Mouse (Mus musculus): ENCODE results near the gene Nacad.
A peak's percentile ranks its signal among the peaks of the same experiment; 100 is the strongest.

The Nacad gene

DNA sequence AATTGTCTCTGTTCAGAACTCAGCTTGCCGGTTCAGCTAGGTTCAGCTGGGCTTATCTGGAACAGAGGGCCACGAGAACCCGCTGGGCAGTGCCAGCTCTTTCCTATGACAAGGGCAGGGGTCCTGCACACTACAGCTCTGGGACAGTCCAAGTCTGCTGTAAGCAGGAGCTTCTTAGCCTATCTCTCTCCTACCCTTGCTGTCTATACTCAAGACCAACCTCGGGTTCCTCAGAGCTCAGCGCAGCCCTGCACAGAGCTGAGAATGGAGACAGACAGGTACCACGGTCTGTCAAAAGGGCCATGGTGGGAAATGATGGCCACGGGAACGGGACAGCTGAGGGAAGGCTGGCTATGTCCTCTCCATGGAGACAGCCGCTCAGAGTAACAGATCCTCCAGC is 2.6 kb downstream of the Nacad start:
- no peak for DNase-seq

DNA sequence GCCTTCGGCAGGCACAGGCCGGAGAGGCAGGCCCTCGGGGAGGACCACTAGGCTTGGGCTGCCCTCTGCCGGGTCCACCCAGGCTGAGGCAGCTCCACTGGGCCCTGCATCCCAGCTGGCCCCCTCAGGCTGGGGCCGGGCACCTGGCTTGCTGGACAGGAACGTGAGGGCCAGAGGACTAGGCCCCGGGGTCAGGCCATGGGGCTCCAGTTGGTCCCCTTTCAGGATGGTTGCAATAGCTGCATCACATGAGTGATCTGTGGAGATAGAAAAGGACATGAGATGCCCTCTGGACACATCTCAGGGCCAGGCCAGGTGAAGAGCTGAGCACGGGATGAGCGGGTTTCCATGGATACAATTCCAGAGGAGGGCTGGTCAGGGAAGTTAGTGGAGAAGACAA is 3.2 kb downstream of the Nacad start:
- DNase-seq: no peak

DNA sequence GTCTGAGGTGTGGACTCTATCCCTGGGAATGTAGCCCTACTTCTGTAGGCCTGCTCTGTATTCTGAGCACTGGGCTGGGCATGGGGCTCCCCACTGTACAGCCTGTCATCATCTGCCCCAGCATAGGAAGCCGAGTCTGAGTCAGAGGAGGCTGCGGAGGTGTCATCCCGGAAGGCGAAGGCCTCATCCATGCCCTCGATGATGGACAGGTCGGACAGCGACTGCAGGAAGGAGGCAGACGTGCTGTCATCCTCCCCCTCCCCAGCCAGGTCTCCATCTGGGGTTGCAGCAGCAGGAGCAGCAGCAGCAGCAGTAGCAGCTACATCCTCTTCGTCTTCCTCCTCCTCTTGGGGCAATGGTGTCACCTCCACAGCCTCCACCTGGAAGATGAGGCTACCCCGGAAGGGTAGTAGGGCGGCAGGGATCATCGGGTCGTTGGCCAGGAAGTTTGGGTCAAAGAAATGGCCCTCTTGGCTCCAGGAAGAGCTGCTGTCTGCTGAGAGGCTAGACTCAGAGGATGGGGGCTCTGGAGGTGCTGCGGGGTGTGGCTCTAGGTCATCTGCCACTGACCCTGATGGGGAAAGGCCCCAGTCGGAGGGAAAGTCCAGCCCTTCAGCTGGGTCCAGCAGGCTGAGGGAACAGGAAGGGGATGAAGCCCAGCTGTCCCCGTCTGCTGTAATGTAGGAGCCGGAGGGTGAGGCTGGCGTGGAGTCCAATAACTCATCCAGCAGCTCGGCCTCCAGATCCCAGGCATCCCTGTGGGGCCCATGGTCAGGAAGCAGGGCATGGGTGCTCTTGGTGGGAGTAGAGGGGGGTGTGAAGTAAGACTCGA is 4.0 kb downstream of the Nacad start:
- DNase-seq: no peak

DNA sequence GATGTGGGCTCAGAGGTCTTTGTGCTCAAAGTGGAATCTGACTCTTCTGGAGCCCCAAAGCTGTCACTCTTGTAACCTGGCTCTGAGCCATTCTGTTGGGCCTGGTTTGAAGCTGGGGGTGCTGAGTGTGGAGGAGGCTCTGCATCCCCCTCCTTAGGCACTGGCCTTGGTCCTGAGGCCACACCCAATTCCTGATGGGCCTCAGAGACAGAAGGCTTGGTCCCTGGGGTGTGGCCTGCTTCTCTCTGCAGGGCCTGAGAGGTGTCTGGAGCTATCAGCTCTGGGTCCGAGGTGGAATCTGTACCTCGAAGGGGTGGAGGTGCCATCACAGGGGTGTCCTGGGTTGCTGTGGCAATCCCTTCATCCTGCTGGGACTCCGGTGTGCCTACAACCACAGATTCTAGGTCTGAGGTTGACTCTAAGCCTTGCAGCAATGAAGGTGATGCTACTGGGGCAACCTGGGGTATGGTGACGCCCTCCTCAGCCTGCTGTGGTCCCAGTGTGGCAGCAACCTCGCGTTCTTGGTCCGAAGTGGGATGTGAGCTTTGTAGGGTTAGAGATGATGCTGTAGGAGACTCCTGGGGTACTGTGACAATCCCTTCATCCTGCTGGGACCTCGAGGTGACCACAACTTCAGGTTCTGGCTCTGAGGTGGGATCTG is 5.4 kb downstream of the Nacad start:
- DNase-seq: no peak

DNA sequence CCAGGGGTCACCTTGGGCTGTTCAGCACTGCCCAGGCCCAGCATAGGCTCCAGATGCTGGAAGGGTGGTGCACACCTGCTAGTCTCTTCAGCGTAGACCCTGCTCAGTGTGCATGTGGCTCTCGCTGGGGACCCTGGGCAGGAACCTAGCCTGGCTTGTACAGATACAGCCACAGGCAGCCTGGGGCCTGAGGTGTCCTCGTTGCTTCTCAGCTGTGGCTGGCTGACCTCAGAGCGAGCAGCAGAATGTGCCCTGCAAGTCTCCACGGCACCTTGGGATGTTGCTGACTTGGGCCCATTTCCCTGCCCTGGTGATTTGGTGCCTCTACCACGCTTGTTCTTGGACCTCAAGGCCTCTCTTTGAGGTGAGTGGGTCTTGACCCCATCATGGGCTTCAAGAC is 6.0 kb downstream of the Nacad start:
- DNase-seq: no peak

DNA sequence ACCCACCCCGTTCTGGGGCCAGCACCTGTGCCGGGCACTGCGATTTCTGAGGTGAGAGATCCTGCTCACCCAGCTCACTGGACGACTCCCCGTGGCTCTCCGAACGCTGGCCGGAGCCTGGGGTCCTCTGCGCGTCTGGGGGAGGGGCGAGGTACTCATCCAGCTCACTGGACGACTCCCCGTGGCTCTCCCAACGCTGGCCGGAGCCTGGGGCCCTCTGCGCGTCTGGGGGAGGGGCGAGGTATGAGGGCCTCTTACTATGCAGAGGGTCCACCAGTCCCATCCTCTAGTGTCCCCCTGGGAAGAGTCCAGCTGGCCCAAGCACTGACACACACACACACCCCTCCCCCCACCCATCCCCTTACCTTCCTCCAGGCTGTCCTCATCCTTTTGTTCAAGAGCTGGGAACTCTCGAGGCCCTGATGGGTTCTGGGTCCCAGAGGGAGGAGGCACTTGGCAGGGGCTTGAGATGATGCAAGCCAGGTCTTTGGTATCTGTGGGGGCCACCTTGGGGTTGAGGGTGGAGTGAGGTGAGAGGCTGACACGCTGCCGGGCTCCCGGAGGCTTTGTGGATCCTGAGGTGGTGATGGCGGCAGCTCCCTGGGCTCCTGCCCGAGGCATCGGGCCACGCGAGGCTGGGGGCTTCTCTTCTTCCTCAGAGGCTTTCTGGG is 6.7 kb downstream of the Nacad start:
- DNase-seq: no peak

DNA sequence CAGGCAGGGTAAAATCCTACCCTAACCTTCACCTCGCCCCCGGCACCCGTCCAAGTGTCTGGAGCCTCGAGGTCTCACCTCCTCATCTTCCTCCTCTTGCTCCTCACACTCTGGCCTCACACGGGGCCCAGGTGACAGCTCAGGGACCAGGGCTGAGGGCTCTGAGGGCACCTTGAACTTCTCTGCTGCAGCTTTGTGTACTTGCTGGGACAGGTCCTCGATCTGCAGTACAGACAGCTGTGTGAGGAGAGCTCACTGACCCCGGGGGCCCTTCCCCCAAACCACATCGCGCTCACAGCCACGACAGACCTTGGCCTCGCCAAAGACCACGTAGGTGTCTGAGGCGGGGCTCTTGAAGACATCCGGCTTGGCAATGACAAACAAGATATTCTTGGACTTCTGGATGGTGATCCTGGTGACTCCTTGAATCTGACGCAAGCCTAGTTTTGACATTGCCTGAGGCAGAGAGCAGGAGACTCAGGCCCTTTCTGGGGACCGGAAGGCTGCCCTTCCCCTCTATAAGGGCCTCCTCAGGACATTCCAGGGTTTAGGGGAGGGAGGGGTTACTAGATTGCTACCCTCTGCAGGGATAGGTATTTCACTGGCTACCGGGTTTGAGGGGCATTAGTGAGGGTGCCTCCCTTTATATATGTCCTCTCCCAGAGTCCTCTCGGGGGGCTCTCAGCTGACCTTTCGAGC is 7.5 kb downstream of the Nacad start:
- DNase-seq: no peak

DNA sequence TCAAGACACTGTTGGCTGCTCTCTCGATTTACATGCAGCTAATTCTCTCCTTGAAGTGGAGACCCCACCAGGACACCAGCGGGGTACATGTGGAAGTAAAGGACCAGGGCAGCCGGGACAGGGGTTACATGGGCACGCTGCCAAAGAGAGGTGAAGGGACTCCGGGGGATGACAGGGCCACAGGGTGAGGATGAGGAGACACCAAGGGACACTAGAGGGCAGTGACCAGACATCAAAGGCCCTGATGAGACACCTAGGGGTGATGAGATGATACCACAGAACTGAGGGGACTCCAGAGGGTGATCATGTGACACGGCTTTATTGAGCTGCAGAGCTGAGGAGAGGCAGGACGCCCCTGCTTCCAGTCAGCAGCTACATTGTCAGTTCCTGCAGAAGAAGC is 8.3 kb downstream of the Nacad start:
- no peak for DNase-seq

DNA sequence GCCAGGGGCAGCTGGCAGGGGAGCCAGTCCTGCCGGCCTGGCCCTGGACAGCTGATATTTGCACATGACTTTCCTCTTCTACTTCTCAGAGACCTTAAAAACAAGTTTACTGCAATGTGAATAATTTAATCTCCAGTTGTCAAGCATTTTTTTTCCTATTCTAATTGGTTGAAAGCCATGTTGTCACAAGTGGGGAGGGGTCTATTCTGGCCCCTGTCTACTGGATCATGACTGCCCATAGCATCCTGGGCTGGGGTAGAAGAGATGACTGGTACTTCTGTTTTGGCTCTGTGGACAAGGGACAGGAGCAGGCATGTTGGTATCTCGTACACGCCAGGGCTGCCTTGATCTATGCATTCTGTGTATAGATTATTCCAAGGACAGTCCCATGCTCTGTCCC is 9.2 kb downstream of the Nacad start:
- no peak for DNase-seq

DNA sequence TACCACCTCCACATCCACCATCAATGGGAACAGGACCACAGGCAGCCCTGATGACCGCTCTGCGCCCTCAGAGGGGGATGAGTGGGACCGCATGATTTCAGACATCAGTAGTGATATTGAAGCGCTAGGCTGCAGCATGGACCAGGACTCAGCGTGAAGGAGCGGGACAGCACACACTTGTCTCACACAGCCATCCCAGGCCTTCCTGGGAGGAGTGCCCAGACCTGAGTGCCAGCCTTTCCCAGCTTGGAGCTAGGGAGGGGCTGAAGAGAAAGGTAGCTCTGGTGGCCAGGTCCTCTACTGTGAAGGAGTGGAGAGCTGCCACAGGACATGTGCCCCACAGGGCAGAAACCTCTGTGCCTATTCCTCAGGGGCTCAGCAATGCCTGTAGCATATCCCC is 9.6 kb downstream of the Nacad start:
- DNase-seq: no peak

DNA sequence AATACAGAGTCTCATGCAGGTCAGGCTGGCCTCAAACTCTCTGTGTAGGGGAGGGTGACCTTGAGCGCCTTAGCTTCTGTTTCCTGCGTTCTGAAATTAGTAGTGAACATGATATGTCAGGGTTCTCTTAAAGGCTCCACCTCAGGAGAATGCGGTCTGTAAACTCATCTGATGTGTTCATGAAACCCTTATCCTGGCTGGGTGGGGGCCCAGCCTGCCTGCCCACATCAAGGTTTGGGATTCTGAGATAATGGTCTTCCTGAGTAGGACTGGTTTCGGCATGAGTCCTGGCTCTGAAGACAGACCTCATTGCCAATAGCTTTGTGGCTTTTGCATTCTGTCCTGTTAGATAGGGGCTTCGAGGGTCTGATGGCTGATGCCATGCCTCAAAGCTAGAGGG is 10.5 kb downstream of the Nacad start:
- no peak for DNase-seq

DNA sequence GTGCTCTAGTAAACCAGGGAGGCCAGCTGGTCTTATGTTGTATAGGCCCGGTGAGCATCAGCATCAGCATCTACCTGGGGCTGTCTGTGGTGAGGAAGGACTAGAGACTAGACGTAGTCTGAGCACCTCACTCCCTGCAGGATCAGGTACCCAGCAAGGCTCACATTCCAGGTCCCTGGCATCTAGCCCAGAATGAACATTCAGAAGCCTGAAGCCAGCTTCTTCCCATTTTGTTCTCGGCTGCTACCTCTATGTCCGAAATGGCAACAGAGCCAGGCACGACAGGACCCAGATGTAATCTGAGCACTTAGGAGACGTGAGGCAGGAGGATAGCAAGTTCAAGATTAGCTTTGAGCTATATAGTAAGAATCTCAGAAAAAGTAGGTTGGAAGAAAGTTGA is 11.0 kb downstream of the Nacad start:
- DNase-seq: peak; percentile 17

DNA sequence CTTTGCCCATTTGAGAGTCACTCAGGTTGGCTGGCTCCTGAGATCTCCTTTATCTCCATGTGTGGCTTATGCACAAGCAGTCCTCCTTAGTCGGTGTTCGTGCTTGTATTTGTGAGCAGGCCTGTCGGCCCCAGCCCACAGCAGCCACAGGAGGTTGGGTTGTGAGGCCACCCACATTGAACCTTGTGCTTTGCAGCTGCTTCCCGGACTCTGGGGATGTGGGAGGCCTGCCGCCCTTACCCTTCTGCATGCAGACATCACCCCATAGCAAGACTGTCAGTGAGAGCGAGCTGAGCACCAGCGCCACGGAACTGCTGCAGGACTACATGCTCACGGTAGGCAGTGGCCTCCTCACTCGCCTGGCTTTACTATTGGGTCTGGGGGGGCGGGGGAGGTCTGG is 12.4 kb downstream of the Nacad start:
- no peak for DNase-seq

DNA sequence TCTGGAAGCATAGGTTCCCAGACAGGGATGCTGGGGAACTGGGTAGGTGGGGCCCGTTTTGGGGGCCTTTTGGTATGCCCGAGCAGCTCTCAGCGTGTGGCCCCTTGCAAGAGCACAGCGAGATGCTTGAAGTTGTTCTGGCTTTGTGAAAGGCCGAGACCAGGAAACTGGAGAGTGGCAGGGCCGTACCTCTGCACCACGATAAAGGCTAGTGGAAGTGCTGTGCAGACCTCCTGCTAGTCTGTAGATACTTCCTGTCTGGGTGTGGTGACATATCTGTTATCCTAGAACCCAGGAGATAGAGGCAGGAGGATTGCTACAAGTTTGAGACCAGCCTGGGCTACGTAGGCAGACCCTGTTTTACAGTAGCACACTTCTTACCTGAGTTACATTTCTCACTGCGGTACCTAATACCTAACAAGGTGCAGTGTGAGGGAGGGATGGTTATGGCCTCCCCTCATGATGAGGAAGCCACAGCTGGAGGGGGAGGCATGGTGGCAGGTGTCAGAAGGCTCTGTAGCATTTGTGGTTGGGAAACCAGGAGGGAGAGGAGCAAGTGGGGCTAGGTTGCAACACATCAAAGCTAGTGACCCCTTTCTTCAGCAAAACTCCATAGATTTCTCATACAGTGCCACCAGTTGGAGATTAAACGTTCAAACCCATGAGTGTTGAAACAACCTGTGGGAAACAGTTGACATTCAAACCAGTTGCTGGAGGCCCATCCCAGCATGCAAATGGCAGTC is 14.7 kb downstream of the Nacad start:
- DNase-seq: no peak

DNA sequence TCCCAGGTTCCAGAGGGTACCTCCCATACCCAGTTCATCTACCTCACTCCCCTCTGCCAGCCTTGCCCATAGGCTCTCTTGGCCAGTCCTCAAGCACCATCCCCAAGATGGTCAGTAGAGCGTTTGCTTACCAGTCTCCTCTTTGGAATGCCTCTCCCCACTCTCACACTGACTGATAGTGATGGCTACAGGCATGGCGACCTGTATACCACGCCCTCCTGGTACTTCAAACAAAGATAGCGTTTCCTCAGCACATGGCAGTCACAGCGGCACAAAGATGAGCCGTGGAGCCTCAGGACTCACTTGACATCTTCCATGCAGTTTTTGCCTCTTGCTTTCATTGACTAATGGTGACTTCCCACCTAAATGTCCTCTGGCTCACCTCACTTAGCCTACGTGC is 16.0 kb downstream of the Nacad start:
- DNase-seq: no peak

DNA sequence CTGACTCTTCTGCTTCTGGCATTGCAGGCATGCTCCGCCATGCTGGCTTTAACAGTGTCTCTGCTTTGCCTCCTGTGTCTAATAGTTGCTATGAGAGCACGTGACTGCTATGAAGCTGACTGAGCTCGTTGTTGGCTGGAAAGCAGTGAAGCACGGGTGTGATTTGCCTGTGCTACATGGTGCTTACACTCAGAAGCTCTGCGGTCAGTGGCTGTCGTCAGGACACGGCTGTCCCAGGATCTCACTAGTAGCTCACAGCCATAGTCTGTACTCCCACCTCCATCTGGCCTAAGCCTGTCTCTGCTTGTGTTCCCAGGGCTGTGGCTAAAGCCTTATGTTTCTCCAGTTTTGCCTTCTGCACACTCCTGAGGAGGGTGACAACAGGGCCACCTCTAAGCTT is 17.6 kb downstream of the Nacad start:
- DNase-seq: no peak

DNA sequence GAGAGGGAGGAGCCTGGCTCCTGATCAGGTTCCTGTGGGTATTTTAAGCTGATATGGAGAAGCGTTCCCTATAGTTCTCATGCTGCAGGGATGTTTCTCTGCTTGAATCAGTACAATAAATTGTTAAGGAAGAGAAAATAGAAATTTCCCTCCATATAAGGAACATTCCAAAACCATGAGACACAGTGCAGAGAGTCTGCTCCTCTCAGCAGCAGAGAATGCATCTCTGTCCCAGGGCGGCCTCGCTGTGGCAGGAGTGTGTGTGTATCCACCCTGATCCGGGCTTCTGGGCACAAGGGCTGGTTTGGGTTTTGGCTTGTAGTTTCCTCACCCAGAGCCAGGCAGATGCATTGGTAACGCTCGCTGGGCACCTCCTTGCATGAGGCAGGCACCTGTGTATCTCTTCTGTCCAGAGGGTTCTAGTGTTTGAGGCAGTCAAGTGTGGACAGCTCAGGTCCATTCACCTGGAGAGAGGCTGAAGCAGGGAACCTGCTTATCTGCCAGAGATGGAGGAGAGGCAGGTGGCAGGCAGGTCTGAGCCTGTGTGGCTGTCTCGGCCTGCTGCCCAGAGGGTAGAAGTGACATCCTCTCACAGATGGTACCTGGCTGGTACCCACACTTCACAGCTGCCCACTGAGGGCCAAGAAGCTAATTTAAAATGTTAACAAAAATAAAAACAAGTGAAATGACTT is 18.5 kb downstream of the Nacad start:
- DNase-seq: no peak

DNA sequence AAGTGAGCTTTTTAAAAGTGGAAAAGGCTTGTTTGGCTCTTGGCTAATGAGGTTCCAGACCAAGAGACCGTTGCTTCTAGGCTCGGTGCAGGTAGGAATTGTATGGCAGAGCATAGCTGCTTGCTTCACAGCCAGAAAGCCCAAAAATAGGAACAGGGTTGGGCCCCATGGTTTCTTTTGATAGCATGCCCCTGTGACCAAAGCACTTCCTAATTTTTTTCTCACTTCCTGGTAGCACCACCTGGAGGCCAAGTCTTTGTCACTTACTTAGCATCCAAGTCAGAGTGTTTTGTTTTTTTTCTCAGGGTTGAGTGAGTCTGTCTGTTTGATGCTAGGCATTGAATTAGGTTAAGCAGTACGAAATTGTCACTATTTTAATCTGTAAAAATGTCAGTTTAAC is 19.2 kb downstream of the Nacad start:
- no peak for DNase-seq

DNA sequence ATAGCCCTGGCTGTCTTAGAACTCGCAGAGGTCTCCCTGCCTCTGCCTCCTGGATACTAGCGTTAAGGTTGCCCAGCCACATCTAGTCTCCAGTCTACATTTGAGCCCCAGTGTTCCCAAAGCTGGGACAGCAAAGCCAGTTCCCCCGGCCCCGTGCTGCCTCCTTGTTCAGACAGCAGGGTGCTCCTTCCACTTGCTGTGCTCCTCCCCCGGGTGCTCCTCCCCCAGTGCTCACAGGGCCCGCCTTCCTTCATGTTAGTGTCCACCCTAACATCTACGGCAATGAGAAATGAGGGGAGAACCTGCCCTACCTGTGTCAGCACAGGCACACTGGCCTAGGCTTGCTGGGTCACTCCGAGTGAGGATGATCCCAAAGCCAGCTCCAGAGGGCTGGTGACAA is 20.1 kb downstream of the Nacad start:
- no peak for DNase-seq

DNA sequence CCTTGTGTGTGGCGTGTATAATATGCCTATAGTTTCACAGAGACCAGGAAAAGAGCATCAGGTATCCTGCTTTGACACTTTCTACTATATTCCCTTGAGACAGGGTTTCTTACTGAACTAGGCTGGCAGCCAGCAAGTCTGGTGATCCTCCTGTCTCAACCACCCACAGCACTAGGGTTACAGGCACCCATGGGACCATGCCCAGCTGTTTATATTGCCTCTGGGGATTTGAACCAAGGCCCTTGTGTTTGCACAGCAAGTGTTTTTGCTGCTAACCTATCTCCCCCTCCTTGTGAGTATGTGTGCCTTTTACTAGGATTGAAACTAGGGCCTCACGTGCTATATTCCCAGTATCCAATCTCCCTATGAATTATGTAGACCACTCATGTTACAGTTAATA is 24.3 kb downstream of the Nacad start:
- DNase-seq: no peak

DNA sequence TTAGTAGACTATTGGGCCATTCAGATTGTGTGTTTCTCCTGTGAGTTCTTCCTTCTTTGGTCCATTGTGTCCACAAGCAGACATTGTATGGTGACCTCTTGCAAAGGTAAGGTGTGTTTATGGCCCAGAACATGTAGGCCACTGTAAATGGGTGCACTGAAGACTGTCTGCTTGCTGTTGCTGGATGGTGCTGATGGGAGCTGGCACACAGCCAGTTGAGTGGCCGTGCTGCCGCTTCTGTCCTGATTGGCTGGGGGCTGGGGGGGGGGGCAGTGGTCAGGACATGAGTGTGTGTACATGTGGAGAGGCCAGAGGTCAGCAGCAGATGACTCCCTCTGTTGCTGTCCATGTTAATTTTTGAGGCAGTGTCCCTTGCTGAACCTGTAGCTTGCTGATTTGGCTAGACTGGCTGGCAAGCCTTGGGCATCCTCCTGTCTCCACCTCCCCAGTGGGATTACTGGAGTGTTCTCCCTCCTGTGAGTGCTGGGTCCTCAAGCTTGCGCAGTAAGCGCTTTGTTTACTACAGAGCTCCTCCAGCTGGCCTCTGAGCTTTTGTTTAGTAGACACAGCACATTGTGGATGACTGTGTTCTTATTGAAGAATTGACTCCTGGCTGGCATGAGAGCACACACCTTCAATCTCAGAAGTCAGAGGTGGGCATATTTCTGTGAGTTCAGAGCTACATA is 25.6 kb downstream of the Nacad start:
- no peak for DNase-seq

DNA sequence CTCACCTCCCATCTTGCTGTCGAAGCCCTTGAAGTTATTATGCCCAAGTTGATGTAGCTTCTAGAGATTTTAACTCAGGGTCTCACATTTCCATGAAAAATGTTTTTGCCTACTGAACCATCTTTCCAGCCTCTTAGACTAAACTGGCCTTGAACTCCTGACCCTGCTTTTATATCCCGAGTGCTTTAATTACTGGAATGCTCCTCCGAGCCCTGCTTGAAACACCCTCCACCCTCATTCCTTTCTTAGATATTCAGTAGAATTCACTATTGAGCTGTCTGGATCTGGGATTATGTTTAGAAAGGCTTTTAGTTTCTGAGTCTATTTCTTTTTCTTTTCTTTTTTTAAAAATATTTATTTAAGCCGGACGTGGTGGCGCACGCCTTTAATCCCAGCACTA is 26.5 kb downstream of the Nacad start:
- DNase-seq: no peak
